Mouse (Mus musculus): ENCODE data around the gene Tmprss12.
A peak's percentile ranks its signal among the peaks of the same experiment; 100 is the strongest.

Gene Tmprss12

GRCm38 (mm10) chr15:100274790-100275559 is 5.7 kb upstream of the Tmprss12 start:
- DNase-seq = peak; percentile 27

GRCm38 (mm10) chr15:100276403-100276802 is 4.2 kb upstream of the Tmprss12 start:
- DNase-seq = no peak

- DNase-seq = no peak
Observed at GRCm38 (mm10) chr15:100277586-100277985, 3.1 kb upstream of the Tmprss12 start.

GRCm38 (mm10) chr15:100288980-100289379 is 8.3 kb downstream of the Tmprss12 start:
- DNase-seq = no peak

DNA sequence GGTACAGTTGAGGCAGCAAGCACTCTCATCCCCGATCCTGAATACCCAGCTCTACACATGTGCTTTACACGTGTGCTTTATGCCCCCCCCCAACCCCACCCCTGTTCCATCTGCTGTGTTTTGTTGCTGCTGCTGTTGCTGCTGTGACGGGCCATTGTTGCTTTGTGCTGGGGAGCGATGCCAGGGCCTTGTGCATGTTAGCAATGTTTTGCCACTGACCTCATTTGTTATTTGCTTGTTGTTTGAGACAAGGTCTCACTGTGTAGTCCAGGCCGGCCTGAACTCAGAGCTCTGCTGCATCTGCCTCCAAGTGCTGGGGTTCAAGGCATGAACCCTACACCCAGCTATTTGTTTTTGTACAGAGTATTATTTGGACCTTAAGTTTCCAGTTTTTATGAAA is 10.2 kb downstream of the Tmprss12 start:
- DNase-seq = no peak

DNA sequence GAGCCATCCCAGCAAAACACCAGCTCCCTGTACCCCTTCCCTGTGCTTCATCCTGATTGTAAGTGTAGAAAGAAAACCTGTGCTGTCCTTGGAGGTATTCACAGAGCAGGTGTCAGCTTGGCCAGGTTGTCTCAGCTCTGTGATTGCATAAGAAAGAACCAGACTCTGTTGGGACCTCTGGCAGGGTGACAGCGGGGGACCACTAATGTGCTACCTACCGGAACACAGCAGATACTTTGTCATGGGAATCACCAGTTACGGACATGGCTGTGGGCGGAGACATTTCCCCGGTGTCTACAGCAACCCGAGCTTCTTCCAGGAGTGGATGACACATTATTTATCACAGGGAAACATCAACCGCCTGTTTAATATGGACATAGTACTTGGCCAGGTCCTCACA is 11.7 kb downstream of the Tmprss12 start:
- DNase-seq = no peak

- DNase-seq = no peak
Observed at GRCm38 (mm10) chr15:100297856-100298255, 17.2 kb downstream of the Tmprss12 start.

DNA sequence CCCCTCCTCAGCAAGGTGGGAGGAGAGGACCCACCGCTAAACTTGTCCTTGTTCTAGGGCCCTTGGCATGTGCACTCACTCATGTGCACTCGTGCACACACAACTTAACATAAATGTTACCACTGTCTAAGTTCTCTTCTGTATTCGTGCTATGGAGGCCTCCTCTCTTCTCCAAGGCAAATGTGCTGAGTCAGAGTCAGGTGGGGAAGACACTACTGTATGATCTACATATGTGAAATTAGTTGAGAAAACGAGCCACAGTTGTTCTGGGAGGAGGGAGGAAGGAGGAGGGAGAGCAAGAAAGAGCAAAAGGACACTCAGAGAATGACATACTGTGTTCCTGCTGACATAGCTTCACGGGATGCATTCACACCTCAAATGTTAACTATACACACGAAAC is 19.9 kb downstream of the Tmprss12 start:
- no peak for DNase-seq

DNA sequence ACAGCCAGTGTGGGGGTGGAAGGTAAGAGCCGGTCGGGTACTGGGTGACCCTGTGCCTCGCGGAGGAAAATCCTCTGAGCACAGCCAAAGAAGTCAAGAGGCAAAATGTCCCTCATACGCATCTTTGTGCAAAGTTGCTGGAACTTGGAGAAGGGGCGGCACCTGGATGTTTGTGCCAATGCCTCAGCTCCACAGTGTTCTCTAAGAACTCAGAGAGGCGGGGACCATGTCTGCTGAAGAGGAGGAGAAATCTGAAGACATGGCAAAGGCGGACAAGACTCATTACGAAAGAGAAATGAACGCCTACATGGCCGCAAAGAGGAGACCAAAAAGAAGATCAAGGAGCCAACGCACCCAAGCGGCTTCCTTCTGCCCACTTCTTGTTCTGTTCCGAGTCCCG is 20.9 kb downstream of the Tmprss12 start:
- DNase-seq = peak; percentile 21

DNA sequence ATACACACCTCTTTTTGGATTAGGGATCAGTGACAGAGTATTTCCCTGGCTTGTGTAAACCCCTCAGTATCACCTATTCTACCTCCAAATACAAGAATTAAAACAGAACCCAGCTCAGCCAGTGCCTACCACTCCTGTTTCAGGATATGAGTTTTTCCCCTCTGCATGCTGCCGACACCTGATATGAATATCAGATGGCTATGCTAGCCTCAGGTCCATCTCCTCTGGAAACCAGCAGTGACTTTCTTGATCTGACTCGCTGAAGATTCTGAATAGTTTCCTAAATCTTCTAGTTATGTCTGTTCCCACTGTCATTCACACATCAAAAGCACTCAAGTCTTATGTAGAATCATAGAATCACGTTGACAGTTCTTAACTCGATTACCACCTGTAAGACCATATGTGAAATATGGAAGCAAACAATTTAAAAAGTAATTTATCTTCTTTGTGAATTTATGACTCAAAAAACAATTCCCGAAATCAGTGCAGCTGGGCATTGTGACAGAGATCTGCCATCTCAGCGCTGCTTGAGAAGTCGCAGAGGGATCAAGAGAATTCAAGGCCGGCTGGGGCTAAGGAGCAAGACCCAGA is 22.9 kb downstream of the Tmprss12 start:
- no peak for DNase-seq

DNA sequence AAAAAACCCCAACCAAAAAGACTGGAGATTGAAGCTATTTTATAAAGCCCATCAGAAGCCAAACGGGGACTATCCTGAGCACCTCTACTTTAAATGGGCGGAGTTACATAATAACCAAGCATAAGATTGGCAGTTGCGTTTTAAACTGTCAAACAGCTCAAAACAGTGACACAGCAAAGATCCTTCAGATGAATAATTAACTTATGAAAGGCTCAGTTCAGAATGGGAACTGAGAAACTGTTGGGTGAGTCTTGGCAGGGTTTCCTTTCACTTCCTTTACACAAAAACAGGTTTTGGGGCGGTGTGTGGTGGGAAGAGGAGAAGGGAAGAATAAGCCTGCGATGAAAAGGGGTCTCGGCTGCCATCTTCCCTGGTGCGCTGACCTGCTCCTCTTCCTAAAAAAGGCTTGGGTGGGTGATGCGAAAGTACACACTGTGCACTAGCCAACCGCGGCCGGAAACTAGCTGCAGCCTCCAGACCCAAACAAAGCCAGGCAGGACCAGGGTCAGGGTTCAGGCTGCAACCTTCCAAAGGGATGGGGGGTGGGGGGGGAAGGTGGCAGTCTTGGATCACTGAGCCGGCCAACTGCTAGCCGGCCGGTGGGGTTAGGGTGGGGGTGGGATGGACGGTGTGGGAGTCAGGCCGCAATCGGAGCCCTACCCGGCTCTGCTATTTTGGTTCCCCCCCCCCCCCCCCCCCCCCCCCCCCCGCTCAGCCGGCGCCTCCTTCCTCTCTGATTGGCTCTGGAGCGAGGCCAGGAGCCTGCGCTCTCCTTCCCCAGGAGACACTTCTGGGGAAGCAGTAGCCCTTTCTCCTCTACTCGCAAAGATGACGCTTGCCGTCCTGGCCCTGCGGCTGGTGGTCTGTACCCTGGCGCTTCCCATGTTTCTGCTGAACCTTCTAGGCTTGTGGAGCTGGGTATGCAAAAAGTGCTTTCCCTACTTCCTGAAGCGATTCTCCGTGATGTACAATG is 23.7 kb downstream of the Tmprss12 start, which contains the start of gene Mettl7a1:
TSS of gene Mettl7a1 (plus strand) at position 122 of the 973 bp plus-strand sequence.
- DNase-seq = peak; percentile 82

DNA sequence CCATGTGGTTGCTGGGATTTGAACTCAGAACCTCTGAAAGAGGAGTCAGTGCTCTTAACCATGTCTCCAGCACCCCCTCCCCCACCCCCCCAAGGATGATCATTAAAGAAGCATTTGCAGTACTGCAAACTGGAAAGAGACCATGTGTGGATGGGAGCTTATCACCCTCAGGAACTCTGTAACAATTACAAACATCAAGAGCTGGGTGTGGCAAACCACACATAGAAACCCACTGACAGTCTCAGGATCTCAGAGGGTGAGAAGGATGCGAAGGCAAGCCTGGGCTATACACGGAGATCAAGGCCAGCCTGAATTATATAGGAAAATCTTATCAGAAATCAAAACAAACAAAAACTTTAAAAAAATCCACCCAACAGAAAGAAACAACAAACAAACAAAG is 25.6 kb downstream of the Tmprss12 start:
- no peak for DNase-seq

- DNase-seq = peak; percentile 41
Observed at GRCm38 (mm10) chr15:100307438-100308096, 26.9 kb downstream of the Tmprss12 start.

DNA sequence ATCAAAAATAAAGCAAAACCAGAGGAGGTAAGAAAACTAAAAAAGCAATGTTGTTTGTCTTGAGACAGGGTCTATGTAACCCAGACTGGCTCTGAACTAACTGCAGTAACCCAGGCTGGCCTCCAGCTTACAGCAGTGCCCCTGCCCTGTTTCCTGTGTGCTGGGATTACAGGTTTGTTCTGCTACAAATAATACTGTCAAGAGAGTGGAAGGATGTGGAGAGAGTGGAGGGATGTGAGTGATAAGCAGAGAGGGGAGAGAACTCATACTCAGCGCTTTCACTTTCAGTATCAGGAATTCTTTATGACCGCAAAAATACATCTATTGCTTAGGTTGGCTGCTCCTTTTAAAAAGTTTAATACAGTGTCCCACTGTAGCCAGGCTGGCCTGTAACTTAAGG is 31.7 kb downstream of the Tmprss12 start:
- DNase-seq = no peak

GRCm38 (mm10) chr15:100314448-100315145 is 34.0 kb downstream of the Tmprss12 start:
- DNase-seq = no peak

DNA sequence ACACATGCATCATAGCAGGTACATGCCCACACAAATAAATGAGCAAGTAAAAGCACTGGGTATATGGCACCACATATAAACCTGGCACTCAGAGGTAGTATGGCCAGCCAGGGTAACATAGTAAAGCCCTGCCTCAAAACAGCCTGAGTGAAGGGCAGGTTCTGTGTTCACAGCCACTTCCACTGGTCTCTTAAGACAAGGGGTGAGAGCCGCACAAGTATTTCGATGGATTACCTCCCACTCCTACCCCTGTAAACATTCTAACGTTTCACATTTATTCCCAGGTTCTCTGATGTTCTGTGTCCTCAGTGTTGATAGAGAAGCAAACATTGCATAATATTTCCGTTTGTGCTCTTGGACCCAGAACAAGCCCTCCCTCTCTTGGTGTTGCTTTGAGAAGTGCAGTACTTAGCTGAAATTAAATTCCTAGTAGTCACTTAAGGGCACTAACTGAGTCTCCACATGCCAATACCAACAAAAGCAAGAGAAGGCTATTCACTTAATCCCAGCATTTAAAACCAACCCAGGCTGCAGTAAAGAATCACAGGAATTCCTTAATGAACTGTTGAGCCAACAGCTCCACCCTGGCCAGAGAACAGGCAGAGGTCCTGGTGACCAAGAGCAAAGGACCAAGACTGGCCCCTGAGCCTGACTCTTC is 37.5 kb downstream of the Tmprss12 start:
- DNase-seq = peak; percentile 22

GRCm38 (mm10) chr15:100319884-100320283 is 39.2 kb downstream of the Tmprss12 start:
- DNase-seq = no peak

GRCm38 (mm10) chr15:100320295-100320905 is 39.8 kb downstream of the Tmprss12 start:
- no peak for DNase-seq

- DNase-seq = peak; percentile 86
Observed at GRCm38 (mm10) chr15:100321134-100321533, 40.5 kb downstream of the Tmprss12 start.

GRCm38 (mm10) chr15:100324021-100324591 is 43.5 kb downstream of the Tmprss12 start:
- no peak for DNase-seq

GRCm38 (mm10) chr15:100325235-100325634 is 44.6 kb downstream of the Tmprss12 start:
- no peak for DNase-seq
